Mouse (Mus musculus): ENCODE results near the gene Mfn2. TPM values are rescaled to one million over a fixed set of nuclear protein-coding genes. Genes with fewer than 3 reads are reported as not detected.

The Mfn2 gene
- total RNA-seq, 2 experiments from 2014 or later: 187 to 193 TPM

DNA sequence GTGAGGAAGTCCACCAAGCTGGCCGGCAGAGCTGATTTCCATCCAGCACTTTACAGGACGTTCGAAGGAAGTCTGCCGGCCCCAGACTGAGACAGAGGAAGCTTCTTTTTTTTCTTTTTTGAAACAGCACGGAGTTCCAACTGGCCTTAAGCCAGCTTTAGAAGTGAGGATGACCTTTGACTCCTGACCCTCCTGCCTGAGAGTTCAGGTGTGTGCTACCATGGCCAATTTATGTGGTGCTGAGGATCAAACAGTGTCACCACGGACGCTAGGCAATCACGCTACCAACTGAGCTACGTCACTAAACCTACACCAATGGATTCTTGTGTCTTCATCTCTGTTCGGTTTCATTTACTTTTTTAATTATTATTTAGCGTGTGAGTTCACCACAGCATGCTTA lies 17.8 kb upstream of the Mfn2 start:
- intact Hi-C loops (cut with DNase I): no loop called here
- DNase-seq (ENCODE audit: low spot score in 2 of 2): no peak

DNA sequence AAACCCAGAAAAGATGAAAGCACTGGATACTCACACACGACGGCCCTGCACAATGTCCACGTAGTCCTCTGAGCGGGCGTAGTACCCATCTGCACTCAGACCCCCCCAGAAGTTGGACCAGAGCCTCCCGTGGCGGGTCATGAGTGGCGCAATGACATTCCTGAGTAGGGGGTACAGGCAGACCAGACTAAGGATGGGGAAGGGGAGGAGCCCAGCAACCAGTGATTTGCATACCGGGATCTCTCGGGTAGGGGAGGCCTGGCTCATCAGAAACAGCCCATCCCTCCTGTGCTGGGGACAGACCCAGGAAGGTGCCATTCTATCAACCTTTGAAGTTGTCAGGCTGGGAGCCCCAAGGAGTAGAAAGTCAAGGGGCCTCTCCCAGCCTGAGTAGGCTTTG lies 16.5 kb upstream of the Mfn2 start:
- DNase-seq (ENCODE audit: low spot score in 2 of 2): no peak
- intact Hi-C loops (cut with DNase I): no loop called here

DNA sequence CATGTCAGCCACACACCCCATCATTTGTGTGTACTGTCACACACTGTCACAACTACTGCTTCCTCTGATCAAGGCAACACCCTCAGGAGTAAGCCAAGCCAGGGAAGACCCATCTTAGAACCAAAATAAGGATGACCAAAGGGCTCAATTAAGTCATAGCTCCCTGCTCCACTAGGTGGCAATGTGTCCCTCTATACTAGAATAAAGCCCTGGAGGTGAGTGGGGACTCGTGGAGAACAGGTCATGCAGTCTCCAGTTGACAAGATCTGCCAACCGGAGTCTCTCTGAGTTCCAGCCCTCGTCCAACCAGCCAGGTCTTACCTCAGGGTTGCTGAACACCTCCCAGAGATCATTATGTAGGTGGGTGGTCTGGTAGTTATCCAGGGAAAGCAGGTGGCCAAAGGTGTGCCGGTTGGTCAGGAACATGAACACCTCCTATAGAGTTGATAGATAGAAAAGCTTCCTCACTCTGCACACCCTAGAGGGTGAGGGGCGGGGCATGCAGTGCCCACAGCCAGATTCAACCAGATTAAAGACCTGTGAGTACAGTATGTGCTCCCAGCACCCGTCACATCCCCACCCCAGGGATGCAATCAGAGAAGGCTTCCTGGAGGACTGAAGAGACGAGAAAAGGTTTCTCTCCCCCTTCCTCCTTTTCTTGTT lies 14.1 kb upstream of the Mfn2 start:
- intact Hi-C loops (cut with DNase I): no loop called here
- DNase-seq (ENCODE audit: low spot score in 2 of 2): peak; percentile 39 to 46

DNA sequence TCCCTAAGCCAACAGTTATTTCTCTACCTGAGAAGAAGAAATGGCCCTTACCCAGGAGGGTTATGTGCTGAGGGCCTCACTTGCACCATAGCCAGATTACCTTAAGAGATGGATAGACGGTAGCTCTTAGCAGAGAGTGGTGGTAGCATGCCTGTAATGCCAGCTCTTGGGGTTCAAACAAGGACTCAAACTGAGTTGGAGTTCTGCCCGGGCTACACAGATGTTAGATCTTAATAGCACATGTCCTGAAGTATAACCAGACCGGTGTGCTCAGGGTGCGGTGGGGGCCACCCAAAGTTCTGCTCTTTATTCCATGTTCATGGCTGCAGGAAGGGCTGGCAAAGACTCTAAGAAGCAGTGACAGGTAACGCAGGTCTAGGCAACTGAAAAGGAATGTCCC lies 5.0 kb upstream of the Mfn2 start:
- intact Hi-C loops (cut with DNase I): no loop called here
- no peak for DNase-seq (ENCODE audit: low spot score in 2 of 2)

DNA sequence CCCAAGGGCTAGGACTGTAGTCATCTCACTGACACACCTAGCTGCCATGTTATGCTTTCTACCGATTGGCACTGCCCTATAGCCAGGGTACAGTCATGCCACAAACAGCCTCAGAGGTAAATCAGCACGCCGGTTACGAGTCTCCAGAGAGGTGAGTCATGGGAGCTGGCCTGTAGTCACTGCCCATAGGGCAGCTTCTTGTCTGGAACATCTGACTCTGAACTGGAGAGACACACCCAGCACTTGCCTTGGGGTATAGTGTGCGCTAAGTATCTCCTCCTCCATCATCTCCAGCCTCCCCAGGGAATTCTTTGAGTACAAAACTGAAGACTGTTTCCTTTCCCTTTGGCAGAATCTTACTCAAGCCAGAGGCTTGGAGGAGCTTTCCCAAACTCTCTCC lies 1.7 kb upstream of the Mfn2 start:
- no peak for DNase-seq (ENCODE audit: low spot score in 2 of 2)
- intact Hi-C loops (cut with DNase I): no loop called here

DNA sequence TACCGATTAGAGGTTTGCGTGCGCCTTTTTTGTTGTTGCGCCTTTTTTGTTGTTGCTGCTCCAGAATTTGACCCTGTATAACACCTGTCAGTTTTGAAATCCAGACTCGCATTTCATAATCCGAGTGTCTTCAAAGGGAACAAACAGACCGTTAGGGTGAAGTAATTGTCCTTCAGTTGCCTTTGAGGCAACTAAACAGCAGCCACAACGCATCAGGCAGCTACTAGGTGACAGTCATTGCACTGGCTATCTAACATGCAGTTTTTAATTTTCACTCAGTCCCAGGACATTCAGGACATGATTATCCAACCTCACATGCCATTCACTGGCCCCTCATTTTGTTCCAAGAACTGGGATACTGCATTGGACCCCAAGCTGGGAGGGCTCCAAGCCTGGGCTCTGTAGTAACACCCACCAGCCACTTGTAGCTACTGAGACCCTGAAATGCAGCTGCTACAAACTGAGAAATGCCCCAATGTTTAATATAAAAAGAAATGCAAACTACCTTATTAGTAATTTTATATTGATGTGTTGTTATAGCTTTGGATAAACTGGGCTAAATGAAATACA lies 671 bp upstream of the Mfn2 start:
- intact Hi-C loops (cut with DNase I): no loop called here
- DNase-seq (ENCODE audit: low spot score in 2 of 2): no peak

DNA sequence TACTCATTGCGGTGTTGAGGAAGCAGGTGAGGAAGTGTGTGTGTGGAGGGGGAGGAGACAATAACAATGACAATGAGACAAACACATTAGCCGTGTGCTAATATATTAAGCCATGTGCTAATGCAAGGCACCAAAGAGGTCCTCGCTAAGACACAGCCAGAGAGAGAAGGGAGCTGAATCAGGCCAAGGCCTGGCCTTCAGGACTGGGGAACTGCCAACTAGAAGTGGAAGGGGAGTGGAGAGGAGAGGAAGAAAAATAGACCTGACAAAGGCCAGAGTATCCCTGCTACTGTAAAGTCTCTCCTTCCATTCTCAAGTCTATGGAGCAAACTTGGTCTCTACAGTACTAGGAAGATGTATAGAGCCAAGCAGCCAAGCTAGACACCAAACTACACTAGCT lies 903 bp downstream of the Mfn2 start:
- intact Hi-C loops (cut with DNase I): no loop called here
- DNase-seq (ENCODE audit: low spot score in 2 of 2): no peak

DNA sequence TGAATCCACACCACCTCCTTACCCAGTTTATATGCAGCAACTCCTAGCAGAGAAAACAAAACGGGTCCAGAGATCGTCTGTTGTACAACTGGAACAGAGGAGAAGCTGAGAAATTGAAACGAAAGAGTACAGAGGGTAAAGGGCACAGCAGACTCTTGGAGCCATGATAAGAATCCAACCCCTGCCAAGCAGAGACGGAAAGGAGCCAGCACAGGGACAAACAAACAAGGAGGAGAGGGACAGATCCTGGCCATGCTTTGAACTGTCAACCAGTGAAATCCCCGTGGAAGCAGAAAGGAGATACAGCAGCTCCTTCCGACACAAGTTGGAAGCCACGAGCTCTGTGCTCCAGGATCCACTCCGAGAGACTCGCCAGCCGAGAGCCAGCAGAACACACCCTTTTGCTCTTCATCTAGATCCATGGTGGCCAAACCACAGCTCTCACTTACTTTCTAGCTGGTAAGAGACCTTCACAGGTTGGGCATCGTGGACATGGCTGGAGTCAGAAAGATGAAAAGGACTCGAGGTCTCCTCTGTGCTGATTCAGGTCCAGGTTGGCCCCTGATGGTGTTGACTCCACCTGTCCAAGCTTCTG lies 1.5 kb downstream of the Mfn2 start:
- no peak for DNase-seq (ENCODE audit: low spot score in 2 of 2)
- intact Hi-C loops (cut with DNase I): no loop called here

DNA sequence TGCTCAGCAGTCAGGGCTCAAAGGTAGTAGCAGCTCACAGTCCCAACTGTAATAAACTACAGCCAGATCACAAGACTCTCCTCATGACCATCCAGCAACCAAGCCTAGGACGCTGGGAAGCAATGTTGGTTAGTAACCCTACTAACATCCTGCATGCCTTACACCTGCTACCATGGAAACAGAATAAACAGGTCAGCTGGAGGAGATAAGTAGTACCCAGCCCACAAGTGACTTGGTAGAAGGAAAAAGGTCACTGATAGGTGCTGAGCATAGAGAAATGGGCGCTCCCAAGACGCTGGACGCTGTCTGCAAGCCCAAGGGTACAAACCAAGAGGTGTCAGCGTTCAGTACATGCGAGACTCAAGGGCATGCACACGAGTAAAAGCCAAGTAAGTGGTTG lies 4.1 kb downstream of the Mfn2 start:
- no peak for DNase-seq (ENCODE audit: low spot score in 2 of 2)
- intact Hi-C loops (cut with DNase I): no loop called here

DNA sequence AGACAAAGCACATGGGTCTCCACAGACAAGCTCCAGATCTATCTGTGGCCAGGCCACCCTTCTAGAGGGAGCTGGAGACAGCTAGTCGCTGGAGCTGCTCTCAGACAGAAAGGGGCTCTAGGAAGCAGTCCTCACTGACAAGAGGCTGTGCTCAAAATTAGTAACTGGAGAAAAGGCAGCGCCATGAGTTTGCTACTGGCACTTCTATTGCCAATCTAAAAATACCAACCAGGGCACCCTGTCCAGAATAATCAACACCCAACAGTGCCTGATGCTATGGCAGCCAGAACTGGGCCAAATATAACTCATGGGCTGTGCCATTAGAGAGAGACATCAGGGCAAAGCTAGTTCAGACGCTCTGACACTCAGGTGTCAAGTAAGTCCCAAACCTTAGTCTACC lies 7.2 kb downstream of the Mfn2 start:
- peak in 1 of 2 experiments; percentile 62 for DNase-seq (ENCODE audit: low spot score in 2 of 2)
- intact Hi-C loops (cut with DNase I): no loop called here

DNA sequence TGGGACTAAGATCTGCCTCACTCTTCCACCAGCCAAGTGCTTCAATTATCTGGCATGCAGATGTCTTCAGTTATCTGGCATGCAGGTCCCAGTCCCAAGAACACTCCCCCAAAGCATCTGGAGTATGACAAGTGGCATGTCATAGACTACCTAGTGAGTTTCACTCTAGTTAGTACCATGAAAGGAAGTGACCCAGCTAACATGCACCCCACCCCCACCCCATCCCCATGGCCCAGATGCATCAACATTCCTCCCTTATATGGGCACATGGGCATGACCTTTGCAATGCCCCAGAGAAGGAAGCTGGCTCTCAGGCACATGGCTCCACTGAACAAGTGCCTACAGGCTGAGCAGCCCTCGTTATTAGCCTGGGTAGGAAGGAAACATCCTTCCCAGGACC lies 8.1 kb downstream of the Mfn2 start:
- intact Hi-C loops (cut with DNase I): no loop called here
- no peak for DNase-seq (ENCODE audit: low spot score in 2 of 2)

DNA sequence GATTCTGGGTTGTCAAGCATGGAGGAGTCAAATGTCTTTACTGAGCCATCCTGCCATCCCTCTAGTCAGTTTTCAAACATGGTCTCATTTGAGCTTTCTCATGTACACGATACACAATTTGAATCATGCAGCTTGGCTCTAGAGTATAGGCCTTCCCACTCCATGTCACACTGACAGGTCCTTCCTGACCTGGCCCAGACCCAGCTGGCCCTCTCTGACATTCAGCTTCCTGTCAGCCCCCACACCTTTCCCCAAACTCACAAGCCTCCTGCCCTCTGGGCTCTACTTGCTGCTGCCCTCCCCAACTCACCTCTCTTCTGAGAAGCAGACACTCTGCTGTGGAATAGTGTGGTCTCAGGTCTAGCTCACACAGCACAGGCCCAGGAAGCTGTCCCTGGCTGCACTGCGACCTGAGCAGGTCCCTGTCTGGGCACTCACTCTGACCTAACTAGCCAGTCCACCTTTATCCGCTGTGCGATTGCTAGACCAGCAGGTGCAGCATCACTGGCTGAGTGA lies 8.6 kb downstream of the Mfn2 start:
- intact Hi-C loops (cut with DNase I): no loop called here
- no peak for DNase-seq (ENCODE audit: low spot score in 2 of 2)

DNA sequence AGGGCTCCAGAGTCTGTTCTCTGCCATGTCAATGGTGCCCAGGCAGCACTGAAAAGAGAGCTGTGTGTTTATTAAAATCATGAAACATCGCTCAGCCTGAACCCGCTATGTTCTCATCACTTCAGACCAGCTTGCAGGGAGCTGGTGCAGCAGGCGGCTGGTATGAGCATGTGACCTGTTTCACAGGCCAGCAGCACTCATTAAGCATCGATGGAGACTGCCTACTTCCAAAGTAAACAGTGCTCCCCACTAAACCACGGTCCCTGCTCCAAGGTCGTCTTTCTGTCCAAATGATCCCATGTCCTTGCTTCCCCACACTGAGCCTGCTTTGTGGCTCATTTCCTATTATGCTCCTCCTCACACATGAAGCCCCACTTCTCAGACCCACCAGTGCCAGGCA lies 14.2 kb downstream of the Mfn2 start:
- no peak for DNase-seq (ENCODE audit: low spot score in 2 of 2)
- intact Hi-C loops (cut with DNase I): no loop called here

DNA sequence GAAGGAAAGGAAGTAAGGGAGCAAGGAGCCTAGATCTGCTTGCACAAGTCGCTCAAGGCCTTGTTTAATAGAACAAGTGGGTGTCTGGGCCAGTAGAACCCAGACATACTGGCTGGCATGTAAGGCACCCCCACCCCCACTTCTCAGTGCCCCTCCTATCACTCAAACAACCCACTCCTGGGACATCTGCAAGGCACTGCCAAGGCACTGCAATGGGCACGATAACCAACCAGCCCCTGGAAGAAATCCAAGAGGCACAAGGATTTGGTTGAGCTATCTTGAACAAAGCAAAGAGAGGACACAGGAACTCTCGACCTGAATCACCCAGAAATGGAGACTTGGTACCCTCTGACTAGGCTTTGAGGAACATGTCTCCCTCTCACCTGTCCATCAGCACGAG lies 16.3 kb downstream of the Mfn2 start:
- intact Hi-C loops (cut with DNase I): no loop called here
- DNase-seq (ENCODE audit: low spot score in 2 of 2): no peak

DNA sequence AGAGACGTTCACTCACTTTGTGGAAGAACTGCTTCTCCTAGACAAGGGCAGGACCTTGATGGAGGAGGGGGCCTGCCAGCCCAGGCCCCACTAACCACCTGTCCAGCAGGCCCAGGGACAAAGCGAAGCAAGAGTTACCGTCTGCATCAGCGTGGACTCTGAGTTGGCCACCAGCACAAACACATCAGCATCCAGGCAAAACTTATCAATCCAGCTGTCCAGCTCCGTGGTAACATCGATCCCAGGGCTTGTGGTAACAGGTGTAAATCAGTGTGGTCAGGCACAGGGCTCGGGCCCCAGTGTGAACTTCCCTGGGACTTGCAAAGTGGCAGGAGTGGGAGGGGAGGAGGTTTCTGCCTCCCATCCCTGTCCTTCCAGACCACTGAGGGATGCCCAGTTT lies 17.2 kb downstream of the Mfn2 start:
- intact Hi-C loops (cut with DNase I): no loop called here
- no peak for DNase-seq (ENCODE audit: low spot score in 2 of 2)

DNA sequence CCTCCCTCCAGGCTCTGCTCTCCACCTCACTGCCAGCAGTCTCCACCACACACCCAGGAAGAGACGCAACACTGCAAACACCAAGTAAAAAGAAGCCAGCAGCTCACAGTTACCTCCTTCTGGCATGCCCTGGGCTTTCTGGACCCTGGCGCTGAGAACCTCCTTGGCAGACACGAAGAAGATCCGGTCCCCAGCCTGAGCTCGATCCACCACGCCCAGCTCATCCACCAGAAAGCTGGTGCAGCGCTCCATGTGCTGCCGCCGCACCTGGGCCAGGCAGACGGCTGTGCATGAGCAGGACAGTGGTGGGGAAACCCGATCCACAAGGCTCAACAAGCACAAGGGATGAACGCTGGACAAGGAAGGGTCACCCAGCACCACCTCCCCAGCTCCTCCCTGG lies 18.3 kb downstream of the Mfn2 start:
- intact Hi-C loops (cut with DNase I): no loop called here
- DNase-seq (ENCODE audit: low spot score in 2 of 2): no peak

DNA sequence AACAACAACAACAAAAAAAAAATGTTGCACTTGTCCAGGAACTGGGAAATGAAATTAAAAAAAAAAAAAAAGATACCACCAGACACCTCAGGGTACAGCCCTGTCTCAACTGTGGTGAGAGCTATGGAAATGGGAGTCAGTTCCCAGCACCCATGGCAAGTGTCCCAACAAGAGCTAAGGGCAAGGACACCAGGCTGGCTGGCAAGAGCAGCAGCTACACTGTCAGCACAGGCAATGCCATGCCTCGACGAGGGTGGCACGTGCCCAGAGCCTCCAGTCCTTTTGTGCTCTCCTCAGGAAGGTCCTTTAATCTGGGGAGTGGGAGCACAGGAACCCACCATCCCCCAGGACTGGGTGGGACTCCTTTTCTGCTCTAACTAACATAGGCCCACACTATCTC lies 20.4 kb downstream of the Mfn2 start:
- intact Hi-C loops (cut with DNase I): no loop called here
- no peak for DNase-seq (ENCODE audit: low spot score in 2 of 2)

DNA sequence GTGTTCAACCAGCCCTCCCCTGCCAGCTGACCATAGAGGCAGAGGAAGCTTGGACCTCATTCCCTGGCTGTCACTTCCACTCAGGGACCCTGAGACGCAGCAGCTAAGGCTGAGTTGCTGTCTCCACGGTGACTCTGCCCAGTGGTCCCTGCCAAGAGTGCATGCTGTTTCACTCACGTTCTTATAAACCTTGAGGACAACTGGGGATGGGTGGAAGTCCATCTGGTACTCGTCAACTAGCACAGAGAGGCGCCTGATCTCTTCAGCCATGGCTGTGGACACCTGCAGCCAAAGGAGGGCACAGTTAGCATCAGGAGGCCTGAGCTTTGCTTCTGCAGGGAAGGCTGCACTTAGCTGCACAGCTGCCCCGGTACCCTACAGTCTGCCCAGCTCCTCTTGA lies 21.5 kb downstream of the Mfn2 start:
- intact Hi-C loops (cut with DNase I): no loop called here
- no peak for DNase-seq (ENCODE audit: low spot score in 2 of 2)

DNA sequence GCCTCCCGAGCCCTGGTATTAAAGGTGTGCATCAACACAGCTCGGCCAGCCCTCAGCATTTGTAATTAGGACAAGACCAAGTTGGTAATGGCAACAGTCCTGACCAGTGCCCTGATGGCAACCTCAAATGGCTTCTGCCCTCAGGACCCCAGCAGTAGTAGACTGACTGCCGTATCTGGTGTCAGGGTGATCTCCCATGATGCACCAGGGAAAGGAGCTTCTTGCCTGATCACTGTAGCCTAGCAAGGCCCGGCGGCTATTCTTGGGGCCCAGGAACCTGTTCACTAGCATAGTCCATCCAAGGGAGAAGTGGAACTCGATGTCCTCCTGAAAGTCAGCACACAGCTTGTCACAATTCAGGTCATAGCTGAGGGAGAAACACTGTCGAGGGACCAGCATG lies 22.7 kb downstream of the Mfn2 start:
- no peak for DNase-seq (ENCODE audit: low spot score in 2 of 2)
- intact Hi-C loops (cut with DNase I): no loop called here

DNA sequence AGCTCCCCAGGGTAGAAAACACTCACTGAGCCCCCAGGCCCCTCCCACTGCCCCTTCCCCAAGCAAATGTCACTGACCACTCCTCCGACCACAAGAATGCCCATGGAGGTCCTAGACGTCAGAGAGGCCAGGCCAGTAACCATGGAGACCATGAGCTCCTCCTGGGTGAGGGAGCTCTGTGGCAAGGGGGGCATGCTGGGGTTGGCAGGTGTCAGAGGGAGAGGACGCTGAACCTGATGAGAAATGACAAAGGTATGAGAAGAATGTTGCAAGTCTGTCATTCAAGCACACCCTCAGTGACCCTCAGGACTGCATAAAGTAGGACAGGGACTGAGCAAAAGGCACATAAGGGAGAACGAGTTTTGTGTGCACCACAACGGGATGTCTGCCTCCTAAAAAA lies 24.6 kb downstream of the Mfn2 start:
- intact Hi-C loops (cut with DNase I): no loop called here
- no peak for DNase-seq (ENCODE audit: low spot score in 2 of 2)

DNA sequence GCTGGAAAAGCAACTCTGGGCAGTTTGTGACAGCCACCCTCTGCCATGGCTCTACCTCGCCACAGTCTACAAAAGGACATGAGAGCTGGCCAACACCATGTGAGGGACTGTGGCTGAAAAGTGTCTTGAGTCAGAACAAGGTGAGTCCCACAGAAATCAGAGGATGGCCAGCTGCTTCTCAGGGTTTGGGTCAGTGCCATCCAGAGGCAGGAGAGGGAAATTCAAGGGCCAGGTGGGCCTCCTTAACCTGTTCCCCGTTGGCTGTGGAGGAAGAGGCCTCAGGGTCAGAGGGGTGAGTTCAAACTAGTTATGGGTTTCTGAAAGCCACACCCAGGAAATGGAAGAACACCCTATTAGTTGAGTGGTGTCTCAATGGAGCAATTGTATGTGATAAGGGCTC lies 25.0 kb downstream of the Mfn2 start:
- intact Hi-C loops (cut with DNase I): no loop called here
- DNase-seq (ENCODE audit: low spot score in 2 of 2): no peak

DNA sequence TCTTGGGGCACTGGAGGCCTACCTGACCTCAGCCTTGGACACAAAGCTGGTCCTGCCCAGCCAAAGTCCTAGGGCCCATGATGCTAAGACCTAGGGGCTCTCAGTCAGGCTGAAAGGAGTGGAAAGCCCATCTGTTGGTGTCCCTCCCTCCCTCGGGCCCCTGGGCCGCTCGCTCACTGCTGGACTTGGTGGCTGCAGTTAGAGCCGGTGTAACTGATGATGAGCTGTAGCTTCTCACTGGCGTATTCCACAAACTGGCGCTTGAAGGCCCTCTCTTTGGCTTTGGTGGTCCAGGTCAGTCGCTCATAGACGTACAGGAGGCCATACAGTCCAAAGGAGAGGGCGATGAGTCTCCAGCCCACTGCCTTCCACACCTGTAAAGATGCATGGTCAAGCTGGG lies 26.0 kb downstream of the Mfn2 start:
- intact Hi-C loops (cut with DNase I): no loop called here
- DNase-seq (ENCODE audit: low spot score in 2 of 2): no peak

Measured in left cerebral cortex, postnatal 25 days (tissue).